Mouse (Mus musculus): ENCODE measurements around the gene Chrm3. TPM values are rescaled to one million over a fixed set of nuclear protein-coding genes. Genes with fewer than 3 reads are reported as not detected.
A peak's percentile ranks its signal among the peaks of the same experiment; 100 is the strongest.

Chrm3 gene
- total RNA-seq, 2 experiments from 2014 or later: 47.7 to 53.6 TPM

DNA sequence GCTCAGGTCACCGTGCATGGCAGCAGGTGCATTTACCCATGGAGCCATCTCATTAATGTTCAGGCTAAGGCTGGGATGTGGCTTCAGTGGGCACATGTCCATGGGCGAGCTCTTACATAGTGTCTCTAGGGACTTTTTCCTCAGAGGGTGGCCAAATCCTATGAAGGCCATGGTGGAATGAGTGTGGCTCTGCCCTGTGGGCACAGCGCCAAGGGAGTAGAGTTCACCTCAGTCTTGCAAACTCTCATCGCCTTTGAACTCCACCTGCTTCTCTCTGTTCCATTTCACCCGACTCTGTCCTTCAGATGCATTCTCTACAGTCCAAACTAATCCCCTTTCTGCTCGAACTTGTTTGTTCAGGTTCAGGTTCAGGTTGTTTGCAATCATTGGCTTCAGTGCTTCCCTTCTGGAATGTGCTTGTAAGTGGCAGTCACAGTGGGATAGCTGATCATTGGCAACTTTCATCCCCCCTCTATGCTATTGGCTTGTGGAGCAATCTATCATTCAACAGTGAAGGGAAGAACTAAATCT lies 278.7 kb downstream of the Chrm3 start:
- DNase-seq (ENCODE audit: low spot score in 2 of 2): no peak

DNA sequence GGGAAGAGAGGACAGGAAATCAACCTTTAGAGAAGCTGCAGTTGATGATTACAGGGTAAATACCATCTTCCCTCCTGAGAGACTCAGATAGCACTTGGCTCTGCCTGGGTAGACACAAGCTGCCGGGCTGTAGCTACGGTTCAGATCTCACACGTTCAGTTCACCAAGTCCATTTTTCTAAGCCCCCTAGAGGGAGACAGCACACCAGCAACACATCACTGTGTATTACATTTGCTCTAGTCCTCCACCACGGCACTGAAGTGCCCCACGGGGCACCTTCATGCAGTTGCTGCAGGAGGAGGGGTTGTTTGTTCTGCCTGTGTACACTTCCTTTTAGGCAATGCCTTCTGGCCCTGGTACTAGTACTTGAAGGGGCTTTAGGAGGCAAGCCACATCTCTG lies 289.5 kb downstream of the Chrm3 start:
- DNase-seq (ENCODE audit: low spot score in 2 of 2): peak; percentile 35 to 72

DNA sequence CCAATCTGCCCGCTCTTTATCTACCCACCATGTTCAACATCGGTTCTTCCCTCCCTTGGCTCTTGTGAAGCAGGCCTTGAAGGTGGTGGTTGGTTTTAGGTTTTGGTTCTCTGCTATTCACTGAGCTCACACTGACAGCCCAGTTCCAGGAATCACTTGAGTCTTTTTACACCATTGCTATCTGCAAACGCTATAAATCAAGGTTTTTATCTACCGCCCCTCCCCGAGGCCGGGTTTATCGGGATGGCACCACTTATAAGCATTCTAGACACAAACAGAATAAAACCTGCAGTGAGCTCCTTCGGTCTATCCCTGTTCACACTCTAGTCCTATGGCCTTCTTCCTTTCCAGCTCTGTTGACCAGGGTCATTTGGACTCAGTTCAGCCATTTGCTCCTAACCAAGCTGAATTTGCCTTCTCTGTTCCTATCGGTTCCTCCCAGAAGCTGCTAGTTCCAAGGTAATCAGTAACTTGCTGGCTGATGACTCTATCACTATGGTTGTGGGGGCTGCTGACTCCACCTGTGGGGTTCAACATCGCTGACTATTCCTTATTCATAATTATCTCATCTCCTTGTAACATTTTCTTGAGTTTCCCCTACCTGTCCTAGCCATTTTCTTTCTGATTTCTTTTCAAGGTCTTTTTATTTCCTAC lies 291.6 kb downstream of the Chrm3 start:
- no peak for DNase-seq (ENCODE audit: low spot score in 2 of 2)

DNA sequence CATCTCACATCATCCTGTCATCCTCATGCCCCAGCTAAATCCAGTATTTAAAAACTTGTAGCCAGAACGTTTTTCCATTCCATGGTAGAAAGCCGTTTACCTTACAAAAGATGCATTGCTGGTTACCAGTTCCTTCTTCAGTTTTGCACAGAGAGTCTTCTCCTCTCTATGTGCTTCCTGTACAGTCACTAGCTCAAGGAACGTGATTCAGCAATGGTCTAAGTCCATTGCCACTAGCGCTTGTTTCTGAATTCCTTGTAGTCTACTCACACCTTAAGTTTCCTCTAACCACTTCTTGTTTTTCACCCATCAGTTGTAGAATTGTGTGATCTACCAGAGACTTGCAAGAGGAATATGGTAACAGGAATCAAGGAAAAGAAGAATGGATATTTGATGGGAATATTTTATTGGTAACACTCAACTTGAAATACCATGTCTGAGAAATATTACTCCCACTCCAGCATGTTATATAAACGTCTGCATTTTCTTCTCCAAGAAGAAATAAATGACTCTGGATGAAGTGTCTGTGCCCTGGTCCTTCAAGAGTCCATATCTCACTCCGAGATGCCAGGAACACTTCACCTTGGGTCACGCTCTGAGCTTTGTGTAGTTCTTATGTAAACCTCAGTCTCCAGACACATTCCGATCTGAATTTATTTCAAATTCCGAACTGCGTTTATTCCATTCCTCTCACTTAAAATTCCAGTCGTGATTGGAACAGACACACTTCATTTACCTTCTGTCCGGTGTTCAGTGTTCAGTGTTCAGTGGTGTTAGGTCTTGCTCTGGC lies 293.6 kb downstream of the Chrm3 start:
- no peak for DNase-seq (ENCODE audit: low spot score in 2 of 2)

DNA sequence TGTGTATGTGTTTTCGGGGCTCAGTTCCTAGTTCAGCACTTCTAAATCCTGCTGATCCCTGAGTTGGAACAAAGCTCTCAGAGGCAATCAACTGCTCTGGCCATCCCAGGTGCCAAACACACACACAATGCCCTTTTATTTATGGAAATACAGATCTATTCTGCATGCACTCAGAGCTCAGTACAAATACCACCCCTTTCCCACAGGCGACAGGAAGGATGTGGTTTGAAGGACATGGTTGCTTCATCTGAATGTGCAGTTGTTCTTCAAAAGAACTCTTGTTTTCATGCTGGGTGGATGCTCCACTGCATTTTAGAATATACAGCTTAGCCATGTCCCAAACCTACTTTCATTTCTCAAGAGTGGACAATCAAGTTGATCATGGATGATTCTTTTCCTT lies 294.9 kb downstream of the Chrm3 start:
- DNase-seq (ENCODE audit: low spot score in 2 of 2): no peak

DNA sequence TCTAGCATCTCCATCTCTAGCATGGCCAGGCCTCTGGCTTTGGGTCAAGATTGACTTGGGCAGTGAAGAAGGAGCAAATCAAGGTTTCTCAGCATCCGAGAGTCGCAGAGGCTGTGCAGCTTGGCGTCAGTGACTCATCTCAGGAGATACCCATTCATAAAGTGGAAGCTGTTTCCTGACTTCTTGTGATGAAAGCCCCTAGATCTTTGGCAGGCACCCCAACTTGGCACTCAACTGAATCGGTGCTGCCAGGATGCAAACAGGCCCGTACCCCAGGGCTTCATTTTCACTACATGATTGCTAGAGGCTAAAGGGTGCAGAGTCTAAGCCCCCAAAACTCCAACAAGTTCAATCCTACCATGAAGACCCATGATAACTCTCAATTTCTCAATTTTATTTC lies 298.0 kb downstream of the Chrm3 start:
- no peak for DNase-seq (ENCODE audit: low spot score in 2 of 2)

DNA sequence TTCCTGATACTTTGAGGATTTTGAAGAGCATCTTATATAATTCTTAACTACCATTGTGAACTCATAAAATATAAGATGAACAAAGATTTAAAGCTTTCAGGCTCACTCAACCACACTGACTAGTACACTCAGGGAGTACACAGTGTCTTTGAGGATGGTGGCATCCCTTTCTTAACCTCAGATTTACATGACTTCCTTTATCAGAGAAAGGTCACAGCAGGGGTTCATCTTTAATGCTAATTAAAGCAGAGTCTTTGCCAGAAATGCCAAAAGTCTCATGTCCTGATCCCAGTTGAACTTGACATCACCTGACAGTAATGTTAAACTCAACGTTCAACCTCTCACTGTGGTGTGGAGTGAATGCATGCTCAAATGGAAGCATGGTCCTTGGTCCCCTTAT lies 301.7 kb downstream of the Chrm3 start:
- DNase-seq (ENCODE audit: low spot score in 2 of 2): no peak

DNA sequence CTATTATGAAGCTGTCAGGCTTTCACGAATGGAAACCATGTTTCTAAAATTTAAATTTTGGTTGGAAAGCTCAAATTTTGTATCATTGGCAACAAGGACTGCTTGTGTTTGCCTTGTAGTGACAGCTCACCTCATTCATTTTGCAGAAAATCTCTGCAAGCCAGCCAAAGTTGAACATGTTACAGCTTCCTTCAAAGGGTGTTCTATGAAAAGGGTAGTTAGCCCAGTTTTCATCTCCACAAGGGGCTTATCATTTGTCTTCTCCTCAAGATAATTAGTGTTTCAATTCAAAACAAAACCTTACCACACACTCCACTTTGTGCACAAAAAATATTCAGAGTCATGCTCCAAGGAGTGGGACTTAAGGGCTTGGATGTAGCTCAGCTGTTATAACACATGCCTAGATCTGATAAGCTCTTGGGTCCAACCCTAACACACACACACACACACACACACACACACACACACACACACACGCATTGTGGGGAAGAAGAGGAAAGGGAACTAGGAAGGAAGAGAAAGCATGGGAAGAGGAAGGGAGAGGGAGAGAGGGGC lies 302.9 kb downstream of the Chrm3 start:
- no peak for DNase-seq (ENCODE audit: low spot score in 2 of 2)

DNA sequence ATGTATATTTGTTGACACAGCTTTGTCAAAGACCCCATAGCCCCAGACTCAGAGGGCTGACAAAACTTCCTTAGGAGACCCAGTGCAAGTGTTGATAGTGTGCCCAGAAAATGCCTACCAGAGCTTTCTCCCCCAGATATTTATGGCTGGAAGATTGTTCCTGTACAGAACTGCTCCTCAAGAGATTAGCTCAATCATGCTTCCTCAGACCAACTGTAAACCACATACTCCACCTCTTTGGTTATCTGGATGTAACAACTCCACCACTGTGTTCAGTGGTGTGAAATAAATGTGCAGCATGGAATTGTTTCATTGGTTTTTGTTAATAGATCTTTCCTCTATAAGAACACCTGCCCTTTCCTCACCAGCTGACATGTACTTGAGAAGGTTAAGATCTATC lies 306.6 kb downstream of the Chrm3 start:
- DNase-seq (ENCODE audit: low spot score in 2 of 2): no peak

DNA sequence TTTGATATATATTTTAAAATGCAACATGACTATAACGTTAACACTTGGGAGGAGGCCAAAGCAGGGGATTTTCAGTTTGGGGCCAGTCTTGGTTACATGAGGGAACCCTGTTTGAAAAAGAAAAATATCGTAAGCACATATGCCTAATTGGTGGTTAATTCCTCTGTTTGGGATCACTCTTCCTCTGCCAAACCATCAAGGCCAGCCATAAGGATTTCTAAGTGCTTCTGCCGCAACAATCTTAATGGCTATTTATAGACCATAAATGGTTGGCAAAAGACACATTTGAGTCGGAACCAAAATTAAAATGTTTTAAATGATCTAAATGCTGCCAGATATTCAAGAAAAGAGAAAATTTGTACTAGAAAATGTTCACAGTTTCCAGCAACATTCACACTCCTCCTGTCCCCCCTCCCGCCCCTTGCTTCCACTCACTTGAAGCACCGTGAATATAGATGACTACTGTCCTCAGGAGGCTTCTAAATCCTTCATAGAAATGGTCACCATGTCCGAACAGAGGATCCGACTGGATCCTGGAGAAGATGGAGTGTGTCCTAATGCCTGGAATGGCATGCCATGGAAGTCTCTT lies 307.3 kb downstream of the Chrm3 start:
- peak in 1 of 2 experiments; percentile 29 for DNase-seq (ENCODE audit: low spot score in 2 of 2)

DNA sequence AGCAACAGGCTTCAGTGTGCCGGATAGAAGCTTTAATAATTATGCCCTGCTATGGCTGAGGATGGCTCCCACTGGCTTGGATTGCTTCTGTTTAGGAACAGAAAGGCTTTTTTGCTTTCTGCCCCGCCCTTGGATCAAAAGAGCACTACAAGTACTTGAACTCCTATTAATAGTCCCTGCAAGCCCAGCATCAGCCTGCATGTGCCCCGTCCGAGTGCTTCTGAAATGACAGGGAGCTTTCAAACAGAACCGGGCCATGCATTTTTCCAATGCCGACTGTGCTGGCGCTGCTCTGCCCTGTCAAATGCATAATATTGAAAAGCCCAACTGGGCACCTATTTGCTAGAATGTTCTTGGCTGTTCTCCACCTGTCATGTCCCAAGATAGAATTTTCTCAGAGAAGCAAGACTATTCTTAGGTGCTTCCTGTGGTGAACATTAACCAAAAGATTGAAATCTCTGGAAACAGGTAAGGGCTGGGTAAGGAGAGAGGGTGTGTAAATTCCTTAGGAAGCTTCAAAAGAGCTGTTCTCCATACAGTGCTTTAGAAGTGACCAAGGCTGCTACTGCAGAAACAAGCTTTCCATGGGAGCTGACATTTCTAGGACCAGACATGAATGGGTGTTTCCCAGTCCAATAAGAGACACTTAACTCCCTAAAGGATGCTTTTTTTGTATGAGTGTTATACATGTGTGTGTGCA lies 314.8 kb downstream of the Chrm3 start:
- DNase-seq (ENCODE audit: low spot score in 2 of 2): no peak

DNA sequence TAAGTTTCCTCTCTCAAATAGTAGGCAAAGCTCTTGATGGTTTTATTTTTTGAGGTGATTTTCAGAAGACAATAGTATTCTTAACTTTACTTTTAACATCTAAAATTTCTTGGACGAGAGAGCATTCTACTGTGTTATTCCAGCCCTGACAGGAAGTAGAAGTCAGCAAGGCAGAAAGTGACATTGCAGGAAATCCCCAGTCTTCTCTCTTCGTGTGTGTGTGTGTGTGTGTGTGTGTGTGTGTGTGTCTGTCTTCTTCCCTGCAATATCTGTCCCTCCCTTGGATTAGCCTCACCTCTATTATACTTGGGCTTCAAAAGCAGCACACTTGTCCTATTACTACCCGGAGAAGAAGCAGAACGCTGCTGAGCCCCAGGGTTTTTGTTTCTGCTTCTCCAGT lies 316.6 kb downstream of the Chrm3 start:
- no peak for DNase-seq (ENCODE audit: low spot score in 2 of 2)

DNA sequence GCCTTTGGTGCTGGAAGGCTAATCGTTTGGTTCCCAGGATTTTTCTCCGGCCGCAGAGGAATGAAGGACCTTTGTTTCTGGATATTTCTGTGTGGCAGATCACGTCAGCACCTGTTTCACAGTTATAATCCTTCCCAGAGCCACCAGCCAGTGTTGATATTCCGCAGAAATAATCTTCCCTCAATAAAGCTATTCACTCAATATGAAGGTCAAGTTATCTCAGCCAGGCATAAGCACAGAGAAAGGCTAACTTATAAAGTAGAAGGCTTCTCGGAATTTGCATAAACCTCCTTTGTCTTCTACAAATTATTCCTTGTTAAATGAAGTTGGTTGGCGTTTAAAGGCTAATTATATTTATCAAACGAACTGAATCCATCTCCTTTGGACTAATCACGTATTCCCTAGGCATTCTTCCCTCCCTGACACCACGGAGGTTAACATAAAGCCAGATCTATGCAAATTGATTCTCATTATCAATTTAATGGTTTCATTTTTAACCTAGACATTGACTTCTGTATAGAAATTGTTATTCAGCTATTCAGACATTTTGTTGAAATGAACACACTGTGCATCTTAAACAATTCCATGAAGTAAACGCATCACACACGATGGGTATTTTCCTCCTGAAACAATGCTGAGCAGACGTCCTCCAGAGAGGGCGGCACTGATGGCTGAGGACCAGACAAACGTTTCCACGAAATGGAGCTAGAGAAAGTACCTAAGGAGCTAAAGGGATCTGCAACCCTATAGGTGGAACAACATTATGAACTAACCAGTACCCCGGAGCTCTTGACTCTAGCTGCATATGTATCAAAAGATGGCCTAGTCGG lies 326.9 kb downstream of the Chrm3 start:
- DNase-seq (ENCODE audit: low spot score in 2 of 2): no peak

DNA sequence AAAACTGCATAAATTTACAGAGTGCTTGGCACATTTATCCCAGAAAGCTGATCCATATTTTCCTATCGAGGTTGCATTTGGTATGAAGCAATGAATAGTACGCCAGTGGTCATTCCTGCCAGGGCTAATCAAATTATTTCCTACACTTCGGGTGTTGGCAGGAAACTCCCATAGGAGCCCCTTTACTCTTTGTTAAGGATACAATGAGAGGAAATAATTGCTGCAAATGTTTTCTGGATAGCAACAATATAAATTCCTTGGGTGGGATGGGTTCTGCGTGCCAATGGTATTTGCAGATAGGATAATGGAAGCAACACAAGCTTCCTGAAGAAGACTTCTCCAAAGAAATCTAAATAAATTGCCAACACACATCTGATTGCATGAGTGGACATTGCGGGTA lies 329.1 kb downstream of the Chrm3 start:
- no peak for DNase-seq (ENCODE audit: low spot score in 2 of 2)

DNA sequence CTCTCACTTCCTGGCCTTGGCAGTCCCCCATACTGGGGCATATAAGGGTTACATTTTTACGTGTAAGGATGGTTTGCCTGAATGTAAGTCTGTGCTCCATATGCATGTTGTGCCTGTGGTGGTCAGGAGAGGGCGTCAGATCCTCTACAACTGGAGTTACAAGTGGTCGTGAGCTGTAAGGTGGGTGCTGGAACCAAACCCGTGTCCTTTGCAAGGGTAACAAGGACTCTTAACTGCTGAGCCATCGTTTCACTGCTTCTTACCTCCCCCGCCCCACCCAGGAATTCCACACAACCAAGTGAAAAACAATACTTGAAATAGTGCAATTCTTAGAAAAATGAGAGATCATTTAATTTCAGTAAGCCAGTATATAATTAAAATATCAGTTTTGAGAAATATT lies 330.7 kb downstream of the Chrm3 start:
- DNase-seq (ENCODE audit: low spot score in 2 of 2): no peak

DNA sequence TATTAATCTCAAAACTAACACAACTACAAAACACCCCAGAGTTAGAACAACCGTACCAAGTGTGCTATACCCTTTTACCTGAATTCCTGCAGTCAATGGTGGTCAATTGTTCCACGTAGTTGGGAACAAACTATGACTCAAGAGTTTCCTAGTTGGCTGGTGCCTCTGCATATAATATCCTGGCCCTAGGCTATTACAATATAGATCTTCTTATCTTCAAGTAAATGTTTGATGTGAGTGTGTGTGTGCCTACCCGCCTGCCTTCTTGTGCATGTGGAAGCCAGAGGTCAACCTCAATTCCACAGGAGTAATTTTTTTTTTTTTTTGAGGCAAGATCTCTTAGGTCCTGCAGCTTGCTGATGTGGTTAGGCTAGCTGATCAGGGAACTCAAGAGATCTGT lies 335.5 kb downstream of the Chrm3 start:
- no peak for DNase-seq (ENCODE audit: low spot score in 2 of 2)

DNA sequence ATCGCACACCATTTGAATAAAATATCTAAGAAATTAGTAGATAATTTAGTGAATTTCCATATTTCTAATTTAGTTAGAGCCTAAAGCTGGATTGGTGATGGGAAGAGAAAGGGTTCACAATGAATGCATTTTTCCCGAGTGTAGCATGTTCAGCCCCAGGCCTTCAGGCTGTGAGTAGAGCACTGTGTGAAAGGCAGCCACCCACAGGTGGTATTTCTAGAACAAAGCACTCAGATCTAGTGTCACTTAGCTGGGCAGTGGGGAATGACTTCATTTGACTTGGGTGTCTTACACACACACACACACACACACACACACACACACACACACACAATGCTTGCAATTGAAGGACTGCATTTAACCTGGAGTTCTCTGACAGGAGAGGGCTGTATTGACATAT lies 337.5 kb downstream of the Chrm3 start:
- DNase-seq (ENCODE audit: low spot score in 2 of 2): no peak

DNA sequence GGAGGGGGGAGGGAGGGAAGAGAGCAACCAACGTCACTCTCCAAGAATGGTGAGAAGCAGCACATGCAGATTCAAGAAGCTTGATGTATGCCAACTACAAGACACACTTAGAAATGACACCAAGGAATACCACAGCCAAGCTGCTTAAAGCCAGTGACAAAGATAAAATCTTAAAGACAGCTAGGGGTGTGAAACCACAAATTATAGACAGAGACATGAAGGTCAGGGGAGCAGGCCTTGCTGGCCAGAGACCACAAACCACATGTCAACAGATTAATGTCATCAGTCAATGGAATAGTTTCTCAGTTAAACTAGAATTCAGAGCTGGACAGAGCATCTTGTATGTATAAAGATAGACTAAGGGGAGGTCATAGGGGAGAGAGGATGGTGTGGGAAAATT lies 341.4 kb downstream of the Chrm3 start:
- no peak for DNase-seq (ENCODE audit: low spot score in 2 of 2)

DNA sequence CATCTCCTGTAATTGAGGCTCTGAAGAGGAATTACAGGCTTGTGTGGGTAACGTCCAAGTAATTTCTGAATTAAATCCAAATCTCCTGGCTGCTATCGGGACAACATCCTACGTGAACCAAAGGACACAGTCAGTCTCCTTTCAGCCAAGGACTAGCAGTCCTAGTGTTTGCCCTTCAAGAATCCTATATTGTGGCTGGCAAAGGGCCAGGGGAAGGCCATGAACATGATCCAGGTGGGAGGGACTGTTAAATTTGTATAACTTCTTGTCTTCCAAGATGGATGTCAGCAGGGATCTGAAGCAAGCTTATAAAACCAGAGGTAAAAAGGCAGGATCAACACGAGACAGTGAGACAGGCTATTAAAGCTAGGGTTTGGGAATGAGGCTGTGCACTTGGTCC lies 357.7 kb downstream of the Chrm3 start:
- no peak for DNase-seq (ENCODE audit: low spot score in 2 of 2)

DNA sequence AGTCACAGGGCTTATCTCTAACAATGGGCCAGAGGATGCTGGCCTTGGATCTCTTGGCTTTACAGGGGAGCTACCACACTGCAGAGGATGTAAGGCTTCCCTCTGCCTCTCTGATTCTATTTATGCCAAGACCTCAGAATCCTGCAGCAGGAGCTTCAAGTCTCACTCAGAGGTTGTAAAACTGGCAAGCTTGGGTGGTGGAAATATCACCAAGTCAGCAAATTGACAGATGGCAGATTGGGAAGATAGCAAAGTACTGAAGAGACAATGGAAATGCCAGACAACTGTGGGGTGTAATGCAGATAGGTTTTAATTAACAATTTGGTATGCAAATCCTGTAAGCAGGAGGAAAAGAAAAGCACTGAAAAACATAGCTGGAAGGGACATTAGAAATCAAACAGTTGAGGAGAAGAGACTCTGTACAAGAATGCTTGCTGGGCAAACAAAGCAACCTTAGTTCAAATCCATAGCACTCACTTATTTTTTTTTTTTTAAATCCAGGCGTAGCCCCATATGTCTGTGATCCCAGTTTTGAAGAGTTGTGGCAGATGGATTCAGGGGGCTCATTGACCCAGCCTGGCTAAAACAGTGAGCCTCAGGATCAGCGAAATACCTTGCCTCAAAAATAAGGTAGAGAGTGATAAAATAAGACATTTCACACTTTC lies 362.9 kb downstream of the Chrm3 start:
- DNase-seq (ENCODE audit: low spot score in 2 of 2): peak in 1 of 2 experiments; percentile 67
